Mouse (Mus musculus) frontal cortex, adult 2 months (tissue): ENCODE measurements around the gene Cyba. TPM values are rescaled to one million over a fixed set of nuclear protein-coding genes. Genes with fewer than 3 reads are reported as not detected.
A peak's percentile ranks its signal among the peaks of the same experiment; 100 is the strongest.

ENCODE experiments used
- DNase-seq, 2 experiments: peaks; one replicate each; pipeline ENCODE4 v3.0.0; 2022; ENCODE audit warnings: low spot score in 1 of 2; ENCODE audit errors: extremely low spot score in 1 of 2
- polyA plus RNA-seq: library from polyadenylated mRNA; depleted of rRNA; stranded (reverse); fragments of >200 nt; gene quantifications from 2 replicates; pipeline ENCODE4 v1.2.3, GENCODE M21; 2012

The Cyba gene
- polyA plus RNA-seq, 1 experiment = 21.5 TPM

DNA sequence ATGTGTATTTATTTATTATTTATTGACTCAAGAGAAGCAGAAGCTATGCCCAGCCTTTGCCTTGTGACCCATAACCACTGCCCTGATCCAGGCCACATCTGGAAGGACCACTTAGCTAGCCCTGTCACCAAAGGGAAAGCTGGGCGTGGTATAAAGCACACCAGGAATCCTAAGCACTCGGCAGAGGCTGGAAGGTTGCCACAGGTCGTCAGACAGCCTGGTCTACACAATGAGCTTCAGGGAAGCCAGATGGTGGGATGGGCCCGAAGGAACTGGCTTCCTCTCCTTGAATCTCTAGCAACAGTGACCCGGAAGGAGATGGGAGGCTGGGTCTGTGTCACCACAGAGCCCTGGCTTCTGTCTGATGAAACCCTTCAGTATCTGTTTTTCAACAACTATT lies 9.1 kb downstream of the Cyba start:
- no peak for DNase-seq

DNA sequence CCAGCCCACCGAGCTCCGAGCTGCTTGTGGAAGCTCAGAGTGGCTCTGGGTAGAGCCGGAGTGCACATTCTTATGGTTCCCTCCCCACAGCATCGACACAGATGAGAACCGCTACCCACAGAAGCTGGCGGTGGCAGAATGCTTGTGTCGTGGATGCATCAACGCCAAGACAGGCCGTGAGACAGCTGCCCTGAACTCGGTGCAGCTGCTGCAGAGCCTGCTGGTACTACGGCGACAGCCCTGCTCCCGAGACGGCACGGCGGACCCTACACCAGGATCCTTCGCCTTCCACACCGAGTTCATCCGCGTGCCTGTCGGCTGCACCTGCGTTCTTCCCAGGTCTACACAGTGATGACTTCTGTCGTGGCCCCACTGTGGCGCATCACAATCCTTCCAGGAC lies 9.5 kb downstream of the Cyba start:
- no peak for DNase-seq

DNA sequence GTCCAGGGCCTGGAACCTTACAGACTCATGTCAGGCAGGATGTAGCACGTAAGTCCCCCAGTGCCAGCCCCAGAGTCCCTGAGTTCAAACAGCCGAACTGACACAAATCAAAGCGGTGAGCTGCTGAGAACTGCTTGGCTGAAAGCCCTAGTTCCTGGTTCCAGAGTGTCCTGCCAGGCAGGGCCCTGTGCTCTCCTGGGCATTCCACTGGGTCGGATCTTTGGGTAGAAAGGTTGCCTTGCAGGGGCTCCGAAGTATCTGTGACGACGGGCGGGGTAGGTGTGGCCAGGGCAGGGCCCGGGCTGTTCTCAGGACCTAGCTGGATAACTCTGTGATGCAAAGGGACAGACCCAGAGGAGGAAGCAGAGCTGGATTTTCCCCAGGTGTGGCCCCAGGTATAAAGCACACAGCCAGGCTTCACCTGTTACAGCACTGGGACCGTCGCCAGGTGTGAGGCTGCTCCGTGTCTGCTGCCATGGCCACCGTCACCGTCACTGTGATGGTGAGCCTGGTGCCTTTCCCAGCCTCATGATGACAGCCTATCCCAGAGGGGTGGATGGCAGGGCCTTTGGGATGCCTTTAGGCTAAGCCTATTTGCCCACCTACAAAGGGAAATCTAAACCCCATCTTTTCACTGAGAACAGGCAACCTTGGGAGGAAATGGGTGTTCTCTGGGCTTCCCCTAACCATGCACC lies 11.2 kb downstream of the Cyba start, which contains the start of gene Il17c:
Il17c (plus strand) TSS at position 645 of the 695 bp plus-strand sequence.
- DNase-seq = no peak

DNA sequence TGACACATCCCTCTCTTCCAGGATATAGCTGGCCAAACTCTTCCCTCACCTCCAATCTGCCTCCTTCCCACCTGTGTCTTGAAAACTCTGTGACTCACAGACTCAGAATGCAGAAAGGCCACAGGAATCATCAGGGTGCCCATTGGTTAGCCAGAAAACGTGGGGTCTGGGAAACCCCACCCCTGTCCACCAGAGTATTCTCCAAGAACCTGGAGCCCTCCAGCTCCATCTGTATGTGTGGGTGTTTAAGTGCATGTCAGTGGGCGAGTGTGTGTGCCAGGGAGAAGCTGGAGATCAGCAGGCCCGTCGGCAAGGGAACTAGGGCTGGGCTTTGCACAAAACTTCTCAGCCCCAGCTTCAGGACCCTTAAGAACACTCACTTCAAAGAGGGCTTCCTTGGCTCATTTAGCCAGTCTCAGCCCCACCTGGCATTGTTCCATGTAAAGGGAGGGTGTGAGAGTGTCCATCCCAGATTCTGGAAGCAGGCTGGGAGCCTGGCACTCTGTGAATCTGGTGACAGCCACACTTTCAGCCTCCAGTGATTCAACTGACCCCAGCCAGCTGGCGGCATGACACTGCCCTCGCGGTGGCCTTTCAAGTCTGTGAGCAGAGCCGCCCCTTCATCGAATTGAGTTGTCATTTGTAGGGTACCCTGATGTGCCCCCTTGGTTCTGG lies 12.7 kb downstream of the Cyba start:
- peak; percentile 53 to 70 for DNase-seq

DNA sequence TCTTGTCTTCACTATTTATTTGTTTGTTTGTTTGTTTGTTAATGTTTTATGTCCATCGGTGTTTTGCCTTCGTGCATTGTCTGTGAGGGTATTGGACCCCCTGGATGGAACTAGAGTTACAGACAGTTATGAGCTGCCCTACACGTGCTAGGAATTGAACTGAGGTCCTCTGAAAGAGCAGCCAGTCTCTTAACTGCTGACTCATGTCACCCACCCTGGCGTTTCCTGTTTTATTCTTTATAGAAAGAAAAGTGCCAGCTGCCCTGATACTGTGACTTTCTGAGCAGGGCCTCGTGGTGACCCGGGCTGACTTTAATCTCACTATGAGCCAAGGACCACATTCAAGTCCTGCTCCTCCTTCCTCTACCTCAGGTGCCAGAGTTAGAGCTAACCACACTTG lies 17.2 kb downstream of the Cyba start:
- no peak for DNase-seq

DNA sequence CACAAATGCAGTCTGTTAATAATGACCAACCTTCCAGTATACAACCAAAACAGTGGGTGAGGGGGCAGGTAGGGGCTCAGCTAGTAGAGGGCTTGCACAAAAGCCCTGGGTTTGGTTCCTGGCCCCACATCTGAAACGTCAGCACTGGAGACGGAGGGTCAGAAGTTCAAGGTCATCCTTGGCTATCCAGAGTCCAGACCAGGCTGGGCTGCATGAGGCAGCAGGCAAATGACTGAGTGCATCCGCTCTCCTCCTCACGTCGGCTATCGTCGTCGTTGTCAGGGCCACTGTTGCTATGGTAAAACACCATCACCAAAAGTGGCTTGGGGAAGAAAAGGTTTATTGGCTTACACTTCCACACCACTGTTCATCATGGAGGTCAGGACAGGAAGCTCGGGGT lies 18.4 kb downstream of the Cyba start:
- DNase-seq = no peak

DNA sequence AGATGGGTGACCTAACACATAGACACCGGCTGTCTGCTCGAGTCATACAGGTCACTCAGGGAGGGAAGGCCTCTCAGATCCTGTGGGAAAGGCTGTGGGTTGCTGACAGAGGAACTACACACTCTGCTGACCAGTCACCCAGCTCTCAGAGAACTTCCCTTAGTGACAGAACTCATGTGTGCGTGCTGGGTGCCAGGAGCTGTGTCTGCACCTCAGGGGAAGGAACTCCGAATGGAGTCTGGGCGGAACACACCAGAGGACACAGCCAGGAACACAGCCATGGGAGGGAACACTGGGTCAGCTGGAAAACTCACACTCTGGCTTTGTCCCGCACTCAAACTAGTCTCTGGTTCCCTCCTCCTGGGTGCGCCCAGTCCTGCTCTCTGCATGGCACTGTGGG lies 25.1 kb downstream of the Cyba start:
- no peak for DNase-seq

DNA sequence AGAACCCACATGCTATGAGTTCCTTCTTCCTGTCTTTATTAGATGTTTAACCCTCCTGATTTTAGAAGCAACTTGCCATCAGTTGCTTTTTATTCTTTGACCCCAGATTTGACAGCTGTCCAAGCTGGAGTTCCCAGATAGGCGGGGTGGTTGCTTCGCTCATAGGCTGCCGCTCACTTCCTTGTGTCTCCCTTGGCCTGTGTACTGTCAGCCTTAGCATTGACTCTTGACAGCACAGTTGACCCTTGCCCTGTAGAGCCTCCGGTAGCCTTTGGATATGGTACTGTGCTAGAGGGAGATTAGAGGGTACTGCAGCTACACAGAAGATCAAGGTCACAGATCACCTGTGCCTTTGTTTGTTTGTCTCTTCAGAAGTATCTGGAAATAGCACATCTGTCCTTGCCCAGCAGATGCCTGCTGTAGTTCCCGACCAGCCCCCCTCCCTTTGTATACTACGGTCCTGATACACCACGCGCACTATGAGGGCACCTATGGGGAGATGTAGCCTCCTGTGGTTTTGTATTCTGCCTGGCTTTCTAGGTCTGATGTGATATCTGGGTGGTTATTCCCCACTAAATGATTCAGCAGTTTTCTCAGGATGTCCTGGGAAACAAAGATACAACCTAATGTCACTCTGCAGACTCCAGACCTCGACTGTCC lies 27.5 kb downstream of the Cyba start:
- no peak for DNase-seq

DNA sequence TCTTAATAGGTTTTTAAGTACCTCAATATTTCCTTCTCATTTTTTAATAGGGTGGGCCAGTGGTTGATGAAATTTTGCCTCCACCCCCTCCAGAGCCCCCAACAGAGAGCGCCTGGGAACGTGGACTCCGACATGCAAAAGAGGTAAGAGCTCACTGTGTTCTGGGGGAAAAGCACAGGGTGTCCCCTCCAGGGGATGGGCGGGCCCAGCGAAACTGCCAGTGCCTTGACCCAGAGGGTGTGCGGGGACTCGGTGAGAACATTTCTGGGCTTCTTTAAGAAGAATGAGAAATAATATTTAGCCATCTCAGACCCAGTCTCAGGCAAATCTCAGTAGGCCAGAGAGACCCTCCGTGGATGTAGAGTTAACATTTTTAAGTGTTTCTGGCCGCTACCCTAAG lies 34.5 kb downstream of the Cyba start:
- DNase-seq = no peak

DNA sequence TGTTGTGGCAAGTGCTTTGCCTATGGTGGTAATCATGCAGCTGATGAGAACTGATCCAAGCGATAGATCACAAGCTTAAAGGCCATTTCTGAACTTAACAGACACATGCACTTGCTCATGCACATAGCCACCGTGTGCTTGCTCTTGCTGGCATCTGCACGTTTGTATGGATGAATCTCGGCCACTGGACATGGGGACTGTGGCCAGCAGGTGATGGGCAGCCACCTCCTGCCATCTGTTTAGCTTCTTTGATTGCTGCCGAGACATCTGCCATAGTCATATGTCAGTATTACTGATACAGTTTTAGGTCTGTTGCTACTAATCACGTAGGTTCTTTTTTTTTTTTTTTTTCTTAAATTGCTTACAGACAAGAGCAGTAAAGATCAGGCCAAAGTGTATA lies 37.4 kb downstream of the Cyba start:
- no peak for DNase-seq

DNA sequence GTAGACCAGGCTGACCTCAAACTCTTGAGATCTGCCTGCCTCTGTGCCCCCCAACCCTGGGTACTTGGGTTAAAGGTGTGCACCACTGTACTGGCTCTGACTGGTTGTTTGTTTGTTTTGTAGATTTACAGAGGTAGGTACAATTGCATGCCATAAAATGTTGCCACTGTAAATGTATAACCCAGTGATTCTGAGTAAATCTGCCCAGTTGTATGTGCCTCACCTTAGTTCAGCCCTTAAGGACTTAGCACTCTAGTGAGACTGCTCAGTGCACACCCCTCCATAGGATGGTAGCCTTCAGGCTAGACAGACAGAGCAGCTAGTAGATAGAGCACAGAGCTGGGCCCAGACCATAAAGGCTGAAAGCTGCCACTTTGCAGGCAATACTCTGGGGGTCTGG lies 39.0 kb downstream of the Cyba start:
- DNase-seq = no peak

DNA sequence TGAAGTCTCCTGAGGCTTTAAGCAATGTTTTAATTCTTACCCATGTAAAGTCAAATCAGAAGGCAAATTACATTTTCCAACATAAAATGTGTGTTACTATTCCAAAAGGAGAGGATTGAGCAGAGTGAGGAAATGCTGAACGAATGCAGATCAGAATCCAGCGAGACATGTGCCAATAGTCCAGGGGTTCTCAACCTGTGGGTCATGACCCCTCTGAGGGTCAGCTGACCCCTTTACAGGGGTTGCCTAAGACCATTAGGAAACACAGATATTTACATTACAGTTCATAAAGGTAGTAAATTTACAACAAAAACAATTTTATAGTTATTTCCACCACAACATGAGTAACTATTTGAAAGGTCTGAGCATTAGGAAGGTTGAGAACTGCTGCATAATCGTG lies 42.0 kb downstream of the Cyba start:
- no peak for DNase-seq

DNA sequence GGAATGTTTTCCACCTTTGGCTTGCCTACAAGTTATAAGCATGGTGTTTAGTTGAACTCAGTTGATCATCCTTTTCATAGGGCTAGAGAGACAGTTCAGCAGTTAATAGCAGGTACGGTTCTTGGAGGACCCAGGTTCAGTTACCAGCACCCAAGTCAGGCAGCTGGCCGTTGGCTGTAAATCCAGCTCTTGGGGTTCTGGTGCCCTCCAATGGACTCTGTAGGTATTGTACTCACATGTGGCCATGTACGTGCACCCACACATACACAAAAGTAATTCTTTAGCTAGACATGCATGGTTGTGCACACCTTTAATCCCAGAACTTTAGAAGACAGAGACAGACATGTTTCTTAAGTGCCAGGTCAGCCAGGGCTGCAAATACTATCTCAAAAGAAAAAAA lies 43.4 kb downstream of the Cyba start:
- no peak for DNase-seq

DNA sequence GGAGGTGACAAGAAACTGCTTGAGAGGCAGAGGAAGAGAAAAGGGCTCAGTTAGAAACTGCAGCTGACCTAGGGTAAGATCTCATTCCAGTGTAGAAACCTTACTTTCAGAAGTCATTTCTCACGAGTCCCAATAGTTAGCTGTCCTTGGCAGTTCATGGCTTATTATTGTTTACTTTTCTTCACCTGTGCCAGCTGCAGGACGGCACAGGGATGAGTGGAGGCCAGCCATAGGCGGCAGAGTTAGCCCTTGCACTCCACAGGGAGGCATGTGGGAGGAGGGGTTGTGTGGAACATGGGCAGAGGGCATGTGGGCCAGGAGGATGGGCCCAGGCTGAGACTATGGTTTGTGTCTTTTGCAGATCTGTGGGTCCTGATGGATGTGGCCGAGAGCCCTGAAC lies 49.7 kb downstream of the Cyba start:
- DNase-seq = no peak

DNA sequence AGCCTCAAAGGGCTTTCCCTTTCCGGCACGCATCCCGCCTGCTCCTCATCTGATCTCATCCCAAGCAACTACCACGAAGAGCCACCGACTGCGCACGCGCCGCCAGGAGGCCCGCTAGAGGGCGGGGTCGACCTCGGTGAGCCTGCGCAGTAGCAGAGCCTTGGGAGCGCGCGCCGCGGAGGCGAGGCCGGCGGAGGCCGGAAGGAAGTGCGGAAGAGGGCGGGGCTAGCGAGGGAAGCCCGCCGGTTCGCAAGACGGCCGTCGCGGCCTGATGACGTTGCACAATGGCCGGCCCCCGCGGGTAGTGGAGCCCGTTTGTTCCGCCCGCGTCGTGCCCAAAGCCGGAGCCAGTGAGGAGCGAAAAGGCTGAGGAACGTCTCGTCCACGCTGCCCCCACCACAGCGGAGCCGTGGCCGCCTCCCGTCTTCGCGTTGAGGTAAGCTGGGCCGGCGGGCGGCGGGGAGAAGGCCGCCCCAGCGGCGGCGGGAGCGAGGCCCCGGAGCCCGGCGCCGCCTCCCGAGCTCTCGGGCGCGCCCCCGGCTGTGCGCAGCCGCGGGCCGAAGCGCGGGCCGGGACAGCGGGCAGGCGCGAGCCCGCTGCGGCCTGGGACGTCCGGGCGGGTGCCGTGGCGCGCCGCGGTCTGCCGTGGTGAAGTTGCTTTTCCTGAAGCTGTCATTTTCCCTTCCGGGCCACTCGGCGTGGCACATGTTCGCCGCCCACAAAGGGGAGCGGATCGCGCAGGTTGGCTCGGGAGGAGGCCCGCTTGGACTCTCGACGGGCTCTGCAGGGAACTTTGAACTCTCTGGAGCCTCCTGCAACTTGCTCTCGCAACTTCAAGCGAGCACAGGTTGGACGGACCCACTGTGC lies 56.1 kb downstream of the Cyba start, which contains the start of gene Zc3h18:
Zc3h18 (plus strand) TSS at position 245 of the 867 bp plus-strand sequence.
- peak; percentile 98 to 100 for DNase-seq

DNA sequence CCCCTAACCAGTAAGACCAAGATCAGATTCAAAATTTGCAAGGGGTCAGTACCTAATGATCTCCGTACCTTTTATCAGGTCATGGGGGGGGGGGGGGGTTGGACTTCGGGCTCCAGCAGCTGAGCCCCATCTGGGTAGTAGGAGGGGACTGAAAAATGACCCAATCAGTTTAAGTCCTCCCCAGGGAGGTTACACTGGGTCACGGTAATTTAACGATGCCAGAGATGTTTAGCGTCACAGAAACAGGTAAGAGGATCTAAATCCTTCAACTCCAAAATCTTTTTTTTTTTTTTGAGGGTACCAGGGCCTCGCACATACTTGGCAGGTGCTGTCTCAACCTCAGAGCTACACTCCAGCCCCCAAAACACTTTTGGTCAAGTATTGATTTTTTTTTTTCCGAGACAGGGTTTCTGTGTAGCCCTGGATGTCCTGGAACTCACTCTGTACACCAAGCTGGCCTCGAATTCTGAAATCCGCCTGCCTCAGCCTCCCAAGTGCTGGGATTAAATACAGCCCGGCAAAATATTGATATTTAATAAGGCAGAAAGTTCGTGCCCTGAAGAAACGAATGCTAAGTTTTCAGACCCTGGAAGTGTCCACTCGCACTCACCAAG lies 56.9 kb downstream of the Cyba start:
- no peak for DNase-seq

DNA sequence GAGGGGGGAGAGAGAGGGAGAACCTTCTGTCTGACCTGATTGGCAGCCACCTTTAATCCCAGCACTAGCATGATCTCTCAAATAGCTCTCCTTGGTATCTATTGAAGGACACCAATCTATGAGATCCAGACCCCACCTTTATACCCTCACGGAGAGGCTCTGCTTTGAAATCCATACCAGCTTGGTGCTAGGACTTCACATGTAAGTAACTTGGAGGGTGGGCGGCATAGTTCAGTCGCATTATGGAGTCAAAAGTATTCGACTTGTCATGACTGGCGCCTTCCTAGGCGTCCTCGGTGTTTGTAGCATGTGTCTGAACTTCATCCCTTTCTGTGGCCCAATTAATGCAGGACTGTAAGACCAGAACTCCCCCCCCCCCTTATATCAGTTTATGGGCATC lies 57.4 kb downstream of the Cyba start:
- DNase-seq = no peak
